Mouse (Mus musculus): ENCODE results near the gene Kcnk18. TPM values are rescaled to one million over a fixed set of nuclear protein-coding genes. Genes with fewer than 3 reads are reported as not detected.

The Kcnk18 gene
- polyA plus RNA-seq, 1 experiment from 2014 or later, result 0.27 TPM

GRCm38 (mm10) chr19:59235001-59235400 lies 16.0 kb downstream of the Kcnk18 start:
- H3K9me3 ChIP-seq (replicated peaks), result no peaks in the 10 kb centered on the region
- H3K4me2 ChIP-seq, result no peak overlapping the region
- WGBS, result 93% methylated on average over 18 of the region's 18 CpGs
- H3K36me3 ChIP-seq, result no peaks in the 10 kb centered on the region
- 0 out of 2 replicates have a peak, but pooled peaks cover 9% of the 10 kb centered on the region for H3K27me3 ChIP-seq (replicated peaks)
- H3K4me1 ChIP-seq, result no peaks in the 10 kb centered on the region
- H3K4me3 ChIP-seq (replicated peaks), result no peak overlapping the region
- ATAC-seq (ENCODE audit: low FRiP score), result no peak
- no peak overlapping the region for H3K27ac ChIP-seq (replicated peaks)
- no peak overlapping the region for H3K9ac ChIP-seq (replicated peaks)

- Histone ChIP-seq H3K36me3 (no peaks in the 10 kb centered on the region), H3K4me1 (no peaks in the 10 kb centered on the region), H3K9ac (replicated peaks) (no peak overlapping the region), H3K4me3 (replicated peaks) (no peak overlapping the region), H3K9me3 (replicated peaks) (no peaks in the 10 kb centered on the region), H3K4me2 (no peak overlapping the region), H3K27ac (replicated peaks) (no peak overlapping the region), H3K27me3 (replicated peaks) (0 out of 2 replicates have a peak, but pooled peaks cover 9% of the 10 kb centered on the region)
- WGBS, result 80% methylated on average over 6 of the region's 6 CpGs
- ATAC-seq (ENCODE audit: low FRiP score), result no peak
Measured at GRCm38 (mm10) chr19:59236046-59236445, 17.0 kb downstream of the Kcnk18 start.

GRCm38 (mm10) chr19:59238630-59239029 lies 19.6 kb downstream of the Kcnk18 start:
- no peaks in the 10 kb centered on the region for H3K4me1 ChIP-seq
- H3K27ac ChIP-seq (replicated peaks), result no peak overlapping the region
- no peaks in the 10 kb centered on the region for H3K9me3 ChIP-seq (replicated peaks)
- H3K27me3 ChIP-seq (replicated peaks), result 0 out of 2 replicates have a peak, but pooled peaks cover 9% of the 10 kb centered on the region
- H3K4me3 ChIP-seq (replicated peaks), result no peak overlapping the region
- ATAC-seq (ENCODE audit: low FRiP score), result no peak
- no peak overlapping the region for H3K4me2 ChIP-seq
- 79% methylated on average over 3 of the region's 3 CpGs for WGBS
- no peak overlapping the region for H3K9ac ChIP-seq (replicated peaks)
- H3K36me3 ChIP-seq, result no peaks in the 10 kb centered on the region

- Histone ChIP-seq H3K9ac (replicated peaks) (no peak overlapping the region), H3K27ac (replicated peaks) (no peak overlapping the region), H3K9me3 (replicated peaks) (no peaks in the 10 kb centered on the region), H3K27me3 (replicated peaks) (0 out of 2 replicates have a peak, but pooled peaks cover 9% of the 10 kb centered on the region), H3K4me2 (no peak overlapping the region), H3K36me3 (no peaks in the 10 kb centered on the region), H3K4me1 (no peaks in the 10 kb centered on the region), H3K4me3 (replicated peaks) (no peak overlapping the region)
- WGBS, result 26% methylated on average over 17 of the region's 17 CpGs
- peak; percentile 31; the same call in 1 of the 2 replicates for ATAC-seq (ENCODE audit: low FRiP score)
Measured at GRCm38 (mm10) chr19:59239124-59239817, 20.3 kb downstream of the Kcnk18 start.

GRCm38 (mm10) chr19:59241987-59242386 lies 23.0 kb downstream of the Kcnk18 start:
- Histone ChIP-seq H3K9ac (replicated peaks) (no peak overlapping the region), H3K4me3 (replicated peaks) (no peak overlapping the region), H3K36me3 (no peaks in the 10 kb centered on the region), H3K4me1 (no peaks in the 10 kb centered on the region), H3K4me2 (no peak overlapping the region), H3K27ac (replicated peaks) (no peak overlapping the region), H3K27me3 (replicated peaks) (0 out of 2 replicates have a peak, but pooled peaks cover 9% of the 10 kb centered on the region), H3K9me3 (replicated peaks) (no peaks in the 10 kb centered on the region)
- WGBS, result 89% methylated on average over 4 of the region's 4 CpGs
- ATAC-seq (ENCODE audit: low FRiP score), result no peak

- ATAC-seq (ENCODE audit: low FRiP score), result no peak
- H3K36me3 ChIP-seq, result no peaks in the 10 kb centered on the region
- no peak overlapping the region for H3K27ac ChIP-seq (replicated peaks)
- no peaks in the 10 kb centered on the region for H3K9me3 ChIP-seq (replicated peaks)
- H3K9ac ChIP-seq (replicated peaks), result no peak overlapping the region
- H3K4me2 ChIP-seq, result no peak overlapping the region
- 0 out of 2 replicates have a peak, but pooled peaks cover 4% of the 10 kb centered on the region for H3K27me3 ChIP-seq (replicated peaks)
- 86% methylated on average over 2 of the region's 2 CpGs for WGBS
- H3K4me3 ChIP-seq (replicated peaks), result no peak overlapping the region
- no peaks in the 10 kb centered on the region for H3K4me1 ChIP-seq
Measured at GRCm38 (mm10) chr19:59243057-59243456, 24.0 kb downstream of the Kcnk18 start.

- no peak overlapping the region for H3K27ac ChIP-seq (replicated peaks)
- H3K4me3 ChIP-seq (replicated peaks), result no peak overlapping the region
- H3K9me3 ChIP-seq (replicated peaks), result no peaks in the 10 kb centered on the region
- no peaks in the 10 kb centered on the region for H3K27me3 ChIP-seq (replicated peaks)
- no peaks in the 10 kb centered on the region for H3K4me1 ChIP-seq
- H3K36me3 ChIP-seq, result no peaks in the 10 kb centered on the region
- no peak overlapping the region for H3K4me2 ChIP-seq
- WGBS, result 86% methylated on average over 4 of the region's 4 CpGs
- ATAC-seq (ENCODE audit: low FRiP score), result no peak
- H3K9ac ChIP-seq (replicated peaks), result no peak overlapping the region
Measured at GRCm38 (mm10) chr19:59248144-59248543, 29.1 kb downstream of the Kcnk18 start.

- no peak overlapping the region for H3K27ac ChIP-seq (replicated peaks)
- no peak overlapping the region for H3K4me3 ChIP-seq (replicated peaks)
- no peaks in the 10 kb centered on the region for H3K36me3 ChIP-seq
- whole genome bisulfite sequencing, result 80% methylated on average over 11 of the region's 11 CpGs
- no peaks in the 10 kb centered on the region for H3K4me1 ChIP-seq
- H3K4me2 ChIP-seq, result no peak overlapping the region
- no peaks in the 10 kb centered on the region for H3K27me3 ChIP-seq (replicated peaks)
- no peaks in the 10 kb centered on the region for H3K9me3 ChIP-seq (replicated peaks)
- ATAC-seq (ENCODE audit: low FRiP score), result no peak
- H3K9ac ChIP-seq (replicated peaks), result no peak overlapping the region
Measured at GRCm38 (mm10) chr19:59248553-59249286, 29.7 kb downstream of the Kcnk18 start.

- Histone ChIP-seq H3K27me3 (replicated peaks) (no peaks in the 10 kb centered on the region), H3K36me3 (no peaks in the 10 kb centered on the region), H3K4me1 (no peaks in the 10 kb centered on the region), H3K9me3 (replicated peaks) (no peaks in the 10 kb centered on the region), H3K4me3 (replicated peaks) (no peak overlapping the region), H3K4me2 (no peak overlapping the region), H3K27ac (replicated peaks) (no peak overlapping the region), H3K9ac (replicated peaks) (no peak overlapping the region)
- no peak for ATAC-seq (ENCODE audit: low FRiP score)
- WGBS, result 75% methylated on average over 2 of the region's 2 CpGs
Measured at GRCm38 (mm10) chr19:59252651-59253050, 33.6 kb downstream of the Kcnk18 start.

- ATAC-seq (ENCODE audit: low FRiP score), result no peak
- H3K9ac ChIP-seq (replicated peaks), result no peak overlapping the region
- H3K4me3 ChIP-seq (replicated peaks), result no peak overlapping the region
Measured at GRCm38 (mm10) chr19:59259633-59260032, 40.6 kb downstream of the Kcnk18 start.

GRCm38 (mm10) chr19:59260718-59261442 lies 41.9 kb downstream of the Kcnk18 start, which contains the start of gene Slc18a2:
Slc18a2 (plus strand) TSS chr19:59260896.
- ATAC-seq (ENCODE audit: low FRiP score), result peak; percentile 55
- 2% methylated on average over 51 of the region's 55 CpGs for WGBS
- H3K27ac ChIP-seq (replicated peaks), result no peak within 1 kb of the TSS
- H3K9me3 ChIP-seq (replicated peaks), result no peaks in the 10 kb centered on the region
- peaks cover 25% of the 10 kb centered on the region for H3K27me3 ChIP-seq (replicated peaks)
- peaks cover 10% of the 10 kb centered on the region for H3K4me1 ChIP-seq
- peak within 1 kb of the TSS; percentile 31 for H3K9ac ChIP-seq (replicated peaks)
- H3K4me2 ChIP-seq, result peak within 1 kb of the TSS; percentile 72
- H3K4me3 ChIP-seq (replicated peaks), result peak within 1 kb of the TSS; percentile 40
- no peaks in the 10 kb centered on the region for H3K36me3 ChIP-seq

More at GRCm38 (mm10) chr19:59259633-59260032, 40.6 kb downstream of the Kcnk18 start:
- WGBS, result 35% methylated on average over 5 of the region's 5 CpGs
- Histone ChIP-seq H3K27ac (replicated peaks) (no peak overlapping the region), H3K4me1 (peaks cover 10% of the 10 kb centered on the region), H3K9me3 (replicated peaks) (no peaks in the 10 kb centered on the region), H3K36me3 (no peaks in the 10 kb centered on the region), H3K4me2 (no peak overlapping the region), H3K27me3 (replicated peaks) (peaks cover 25% of the 10 kb centered on the region)
